Mouse (Mus musculus) heart, embryonic 15.5 days (tissue): Measurements from ENCODE around the gene Gm17693. TPM values are rescaled to one million over a fixed set of nuclear protein-coding genes. Genes with fewer than 3 reads are reported as not detected.
"Not testable (repeated sequence)": the region's sequence is repeated elsewhere in the genome, so short reads cannot be mapped to it uniquely, and the experiment has no call there.

ENCODE experiments used
- ATAC-seq: fragments of 200-750 bp; cut with Nextera tagmentation; replicated peaks from 2 replicates; pipeline ENCODE4 v1.8.0; 2017; ENCODE audit warnings: low read depth, moderate TSS enrichment; ENCODE audit not compliant: insufficient number of reproducible peaks, insufficient read depth, low FRiP score
- H3K27ac ChIP-seq: fragments of 300-500 bp; sonication (generic); 2 replicates; pipeline ENCODE4 v1.5.1; 2015; ENCODE audit warnings: mild to moderate bottlenecking, inconsistent platforms
- H3K27me3 ChIP-seq: fragments of 300-500 bp; sonication (generic); 2 replicates; pipeline ENCODE4 v1.6.1; 2015; ENCODE audit warnings: inconsistent platforms
- H3K36me3 ChIP-seq: fragments of 300-500 bp; sonication (generic); 2 replicates; pipeline ENCODE4 v1.6.1; 2015; ENCODE audit warnings: mild to moderate bottlenecking, inconsistent platforms
- H3K4me1 ChIP-seq: fragments of 300-500 bp; sonication (generic); replicated peaks from 2 replicates; pipeline ENCODE4 v1.6.1; 2015; ENCODE audit warnings: inconsistent platforms
- H3K4me2 ChIP-seq: fragments of 300-500 bp; sonication (generic); 2 replicates; pipeline ENCODE4 v1.6.1; 2015; ENCODE audit warnings: inconsistent platforms, mild to moderate bottlenecking, moderate library complexity
- H3K4me3 ChIP-seq: fragments of 300-500 bp; sonication (generic); 2 replicates; pipeline ENCODE4 v1.5.1; 2015; ENCODE audit warnings: mild to moderate bottlenecking, inconsistent platforms
- H3K9ac ChIP-seq: fragments of 300-500 bp; sonication (generic); 2 replicates; pipeline ENCODE4 v1.6.1; 2015; ENCODE audit warnings: mild to moderate bottlenecking, inconsistent platforms
- H3K9me3 ChIP-seq: fragments of 300-500 bp; sonication (generic); replicated peaks from 2 replicates; pipeline ENCODE4 v1.6.1; 2016; ENCODE audit warnings: inconsistent platforms
- WGBS: fragments of 180-500 bp; shearing (Covaris S2); methylation state at CpG from one replicate; pipeline ENCODE4 v1.1.7; 2015; ENCODE audit warnings: mixed read lengths; 5-methylcytosine and 5-hydroxymethylcytosine counted together
- polyA plus RNA-seq: library from polyadenylated mRNA; unstranded; fragments of >200 nt; fragmentation: Nextera tagmentation; extraction: Ambion mirVana; gene quantifications from 2 replicates; pipeline ENCODE4 v1.2.1, GENCODE M21; 2015

Gm17693 gene
- not detected in 2 replicates for polyA plus RNA-seq

DNA sequence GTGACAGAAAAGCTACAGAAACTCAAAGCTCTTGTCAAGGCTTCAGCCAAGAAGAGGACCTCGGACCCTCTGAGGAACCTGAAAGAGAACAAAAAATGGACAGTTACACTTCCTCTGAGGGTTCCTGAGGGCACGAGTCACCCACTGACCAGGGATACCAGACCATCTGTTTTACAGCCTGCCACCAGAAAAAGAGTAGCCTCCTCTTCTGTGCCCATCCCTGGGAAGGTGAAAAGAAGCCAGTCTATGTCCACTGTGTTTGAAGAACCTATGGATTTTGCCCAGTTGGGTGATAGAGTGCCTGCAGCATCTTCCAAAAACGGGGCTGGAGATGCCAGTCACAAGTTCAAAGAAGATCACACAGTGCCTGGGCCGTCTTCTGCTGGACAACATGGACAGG lies at the start of gene Gm17693:
Gm17693 (plus strand) TSS at position 301 of the 400 bp plus-strand sequence.
- not testable (repeated sequence) for H3K9me3 ChIP-seq, H3K9ac ChIP-seq, H3K27me3 ChIP-seq, H3K4me1 ChIP-seq, H3K4me3 ChIP-seq, H3K36me3 ChIP-seq, ATAC-seq, H3K27ac ChIP-seq, H3K4me2 ChIP-seq
- no CpG with 5 or more reads among the region's 4 CpGs for WGBS
